Mouse (Mus musculus) heart, postnatal 0 days (tissue): Measurements from ENCODE around the gene Sec11a. TPM values are rescaled to one million over a fixed set of nuclear protein-coding genes. Genes with fewer than 3 reads are reported as not detected.

Source experiments
- ATAC-seq: fragments of 200-750 bp; cut with Nextera tagmentation; 2 replicates; pipeline ENCODE4 v1.8.0; 2017; ENCODE audit warnings: low read depth, moderate number of reproducible peaks, moderate library complexity; ENCODE audit not compliant: insufficient read depth
- DNase-seq: peaks from one replicate; pipeline ENCODE4 v3.0.0-alpha.2; 2016; ENCODE audit warnings: low spot score
- H3K27ac ChIP-seq: fragments of 300-500 bp; sonication (generic); 2 replicates; pipeline ENCODE4 v1.5.1; 2014; ENCODE audit warnings: low read depth, mild to moderate bottlenecking
- H3K27me3 ChIP-seq: fragments of 300-500 bp; sonication (generic); 2 replicates; pipeline ENCODE4 v1.6.1; 2014; ENCODE audit warnings: low read length, mixed read lengths; ENCODE audit not compliant: control insufficient read depth, insufficient read depth
- H3K36me3 ChIP-seq: fragments of 300-500 bp; sonication (generic); replicated peaks from 2 replicates; pipeline ENCODE4 v1.6.1; 2014; ENCODE audit warnings: low read length, mixed read lengths; ENCODE audit not compliant: control insufficient read depth, insufficient read depth
- H3K4me1 ChIP-seq: fragments of 300-500 bp; sonication (generic); 2 replicates; pipeline ENCODE4 v1.6.1; 2014; ENCODE audit warnings: antibody characterized with exemption; ENCODE audit not compliant: control insufficient read depth, insufficient read depth
- H3K4me2 ChIP-seq: fragments of 300-500 bp; sonication (generic); 2 replicates; pipeline ENCODE4 v1.6.1; 2014; ENCODE audit warnings: low read depth, mild to moderate bottlenecking, low read length, moderate library complexity
- H3K4me3 ChIP-seq: fragments of 300-500 bp; sonication (generic); 2 replicates; pipeline ENCODE4 v1.5.1; 2014; ENCODE audit warnings: low read depth, low read length
- H3K9ac ChIP-seq: fragments of 300-500 bp; sonication (generic); replicated peaks from 2 replicates; pipeline ENCODE4 v1.6.1; 2014; ENCODE audit warnings: low read depth, low read length, mixed read lengths
- H3K9me3 ChIP-seq: fragments of 300-500 bp; sonication (generic); replicated peaks from 2 replicates; pipeline ENCODE4 v1.6.1; 2016; ENCODE audit warnings: low read length; ENCODE audit not compliant: control insufficient read depth
- CTCF ChIP-seq: IDR thresholded peaks from 2 replicates; pipeline ENCODE4 v1.5.1; 2016; ENCODE audit warnings: antibody characterized with exemption, control low read depth, low read depth
- EP300 ChIP-seq: IDR thresholded peaks from 2 replicates; pipeline ENCODE4 v1.6.1; 2016; ENCODE audit warnings: antibody characterized with exemption, low read depth
- WGBS: fragments of 180-500 bp; shearing (Covaris S2); extraction: QIAGEN DNeasy Blood & Tissue Kit; methylation state at CpG from one replicate; pipeline ENCODE4 v1.1.7; 2014; 5-methylcytosine and 5-hydroxymethylcytosine counted together
- polyA plus RNA-seq: library from polyadenylated mRNA; unstranded; fragments of >200 nt; fragmentation: Nextera tagmentation; extraction: Ambion mirVana; gene quantifications from 2 replicates; pipeline ENCODE4 v1.2.1, GENCODE M21; 2015
- total RNA-seq: library from RNA; depleted of rRNA; stranded (reverse); fragments of >200 nt; gene quantifications from 2 replicates; pipeline ENCODE4 v1.2.3, GENCODE M21; 2014; ENCODE audit warnings: low replicate concordance; rRNA removed

Gene Sec11a
- total and polyA plus RNA-seq, 2 experiments from 2014 or later: 79.2 to 104 TPM

GRCm38 (mm10) chr7:80862475-80862874 lies 85.1 kb downstream of the Sec11a start:
- Histone ChIP-seq H3K9me3 (no peaks in the 10 kb centered on the region), H3K9ac (no peak overlapping the region), H3K36me3 (peaks cover 34% of the 10 kb centered on the region), H3K4me3 (no peak overlapping the region), H3K27ac (no peak overlapping the region), H3K4me1 (peaks cover 32% of the 10 kb centered on the region), H3K4me2 (no peak overlapping the region), H3K27me3 (no peaks in the 10 kb centered on the region)
- 86% methylated on average over 2 of the region's 2 CpGs for WGBS
- ATAC-seq: no peak
- no peak for TF ChIP-seq CTCF
- no peak for TF ChIP-seq EP300
- DNase-seq: no peak

- TF ChIP-seq CTCF: no peak
- TF ChIP-seq EP300: peak; percentile 33; the same call in 1 of the 2 replicates
- Histone ChIP-seq H3K4me2 (peak within 1 kb of the TSS; percentile 76), H3K4me1 (peaks cover 29% of the 10 kb centered on the region), H3K27ac (peak within 1 kb of the TSS; percentile 93), H3K4me3 (peak within 1 kb of the TSS; percentile 89), H3K36me3 (peaks cover 25% of the 10 kb centered on the region), H3K9ac (peak within 1 kb of the TSS; percentile 88), H3K27me3 (no peaks in the 10 kb centered on the region), H3K9me3 (no peaks in the 10 kb centered on the region)
- under 1% methylated on average over 40 of the region's 40 CpGs for WGBS
- DNase-seq (peak; percentile 97), ATAC-seq (peak; percentile 97)
These were observed 86.8 kb downstream of the Sec11a start, which contains the start of gene Zscan2 for GRCm38 (mm10) chr7:80860729-80861274. Gene Zscan2, plus strand, starts transcription at chr7:80860920.

- WGBS: under 1% methylated on average over 13 of the region's 13 CpGs
- no peaks in the 10 kb centered on the region for H3K27me3 ChIP-seq
- H3K9me3 ChIP-seq: no peaks in the 10 kb centered on the region
- H3K4me1 ChIP-seq: peaks cover 23% of the 10 kb centered on the region
- peak; percentile 39 for ATAC-seq
- TF ChIP-seq CTCF: no peak
- no peak for TF ChIP-seq EP300
- peaks cover 19% of the 10 kb centered on the region for H3K36me3 ChIP-seq
- no peak overlapping the region for H3K27ac ChIP-seq
- H3K4me3 ChIP-seq: peak overlapping the region; percentile 89
- peak overlapping the region; percentile 76 for H3K4me2 ChIP-seq
- 0 out of 2 replicates have a peak overlapping the region, but pooled peaks have one; percentile 22 for H3K9ac ChIP-seq
- DNase-seq: peak; percentile 55
These were observed 87.4 kb downstream of the Sec11a start for GRCm38 (mm10) chr7:80860227-80860626.

GRCm38 (mm10) chr7:80857181-80857580 lies 90.4 kb downstream of the Sec11a start:
- H3K27me3 ChIP-seq: no peaks in the 10 kb centered on the region
- TF ChIP-seq CTCF (peak; percentile 88), EP300 (no peak)
- H3K27ac ChIP-seq: no peak overlapping the region
- H3K9me3 ChIP-seq: no peaks in the 10 kb centered on the region
- DNase-seq: peak; percentile 71
- peaks cover 8% of the 10 kb centered on the region for H3K4me1 ChIP-seq
- H3K4me2 ChIP-seq: no peak overlapping the region
- no peak overlapping the region for H3K9ac ChIP-seq
- WGBS: 11% methylated on average over 6 of the region's 6 CpGs
- no peaks in the 10 kb centered on the region for H3K36me3 ChIP-seq
- H3K4me3 ChIP-seq: no peak overlapping the region
- ATAC-seq: no peak

- ATAC-seq (no peak), DNase-seq (no peak)
- no peaks in the 10 kb centered on the region for H3K27me3 ChIP-seq
- H3K4me1 ChIP-seq: no peaks in the 10 kb centered on the region
- no peak overlapping the region for H3K9ac ChIP-seq
- TF ChIP-seq EP300 (no peak), CTCF (no peak)
- no peaks in the 10 kb centered on the region for H3K9me3 ChIP-seq
- H3K4me2 ChIP-seq: no peak overlapping the region
- H3K36me3 ChIP-seq: no peaks in the 10 kb centered on the region
- H3K27ac ChIP-seq: no peak overlapping the region
- H3K4me3 ChIP-seq: no peak overlapping the region
These were observed 92.3 kb downstream of the Sec11a start for GRCm38 (mm10) chr7:80855316-80855715.

Other genes starting within 250 kb of the Sec11a start
- gene Iqgap1, start 121.8 kb downstream of the Sec11a start, total RNA-seq: 39.8 and 88.5 TPM in 2 replicates
- gene Iqgap1, start 121.8 kb downstream of the Sec11a start, polyA plus RNA-seq: 22.6 and 23.6 TPM in 2 replicates
- gene Zscan2, start 86.9 kb downstream of the Sec11a start, total RNA-seq: 3.7 and 22.0 TPM in 2 replicates
- 1.3 and 2.0 TPM in 2 replicates for gene Zscan2, start 86.9 kb downstream of the Sec11a start, polyA plus RNA-seq
- gene Wdr73, start 46.5 kb downstream of the Sec11a start, total RNA-seq: 22.4 and 23.2 TPM in 2 replicates
- gene Wdr73, start 46.5 kb downstream of the Sec11a start, polyA plus RNA-seq: 11.4 and 12.4 TPM in 2 replicates
- 5.5 and 17.6 TPM in 2 replicates for gene Nmb, start 42.7 kb downstream of the Sec11a start, total RNA-seq
- 4.2 and 4.4 TPM in 2 replicates for gene Nmb, start 42.7 kb downstream of the Sec11a start, polyA plus RNA-seq
- 23.7 and 37.0 TPM in 2 replicates for gene Zfp592, start 45.9 kb upstream of the Sec11a start, total RNA-seq
- 3.9 and 4.1 TPM in 2 replicates for gene Zfp592, start 45.9 kb upstream of the Sec11a start, polyA plus RNA-seq
- gene Alpk3, start 109.8 kb upstream of the Sec11a start, total RNA-seq: 42.9 and 70.8 TPM in 2 replicates
- gene Alpk3, start 109.8 kb upstream of the Sec11a start, polyA plus RNA-seq: 18.3 and 19.1 TPM in 2 replicates
- gene Slc28a1, start 167.0 kb upstream of the Sec11a start, total RNA-seq: not detected in 2 replicates
- gene Slc28a1, start 167.0 kb upstream of the Sec11a start, polyA plus RNA-seq: 0.04 and 0.05 TPM in 2 replicates